Mouse (Mus musculus) kidney, postnatal 25 days (tissue): ENCODE measurements around the gene Gls2.
"Not testable (repeated sequence)": the region's sequence is repeated elsewhere in the genome, so short reads cannot be mapped to it uniquely, and the experiment has no call there.

ENCODE experiments used
- DNase-seq, 2 experiments: peaks; one replicate each; pipeline ENCODE4 v3.0.0; 2021; ENCODE audit warnings: mixed read lengths in 2 of 2

Gls2 gene

DNA sequence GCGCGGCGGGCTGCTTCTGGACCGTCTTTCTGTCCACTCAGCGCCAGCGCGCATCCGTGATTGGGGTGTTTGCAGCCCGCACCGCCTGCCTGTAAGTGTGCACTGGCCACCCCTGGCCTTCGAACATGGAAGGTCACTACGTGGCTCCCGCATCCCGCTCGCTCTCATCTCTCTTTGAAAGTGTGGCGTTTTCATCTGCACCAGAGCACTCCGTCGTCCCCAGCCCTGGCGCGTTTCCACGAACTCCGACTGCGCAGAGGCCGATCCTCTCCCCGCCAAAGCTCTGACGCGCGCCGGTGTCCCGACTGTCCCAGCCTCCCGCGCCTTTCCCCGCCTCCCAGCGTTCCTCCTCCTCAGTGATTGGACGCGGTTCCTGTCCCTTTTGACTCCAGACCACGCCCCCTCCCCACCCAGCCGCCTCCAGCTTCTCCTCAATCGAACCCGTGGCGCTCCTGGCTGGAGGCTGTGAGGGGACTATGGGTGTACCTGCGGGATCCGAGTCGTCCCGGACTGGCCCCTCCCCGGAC lies at the start of gene Gls2:
Gene Gls2 (plus strand): TSS at position 434 of the 527 bp plus-strand sequence.
- peak; percentile 98 for DNase-seq

DNA sequence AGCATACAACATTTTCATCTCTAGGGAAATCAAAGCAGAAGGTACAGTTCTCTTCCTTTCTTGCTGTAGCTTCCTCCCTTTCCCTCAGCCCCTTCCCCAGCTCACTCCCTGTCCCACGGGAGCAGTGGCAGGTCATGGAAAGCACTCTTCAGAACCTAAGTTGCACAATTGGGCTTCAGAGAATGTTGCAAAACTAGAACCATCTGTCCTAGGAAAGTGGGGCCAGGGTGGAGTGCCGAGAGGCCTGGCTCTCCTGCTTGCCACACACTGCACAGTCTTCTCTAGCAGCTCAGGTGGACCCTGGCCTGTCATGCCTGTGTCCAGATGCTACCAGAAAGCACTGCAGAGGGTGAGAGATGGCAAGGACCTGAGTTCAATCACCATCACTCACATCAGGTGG lies 49.3 kb upstream of the Gls2 start:
- no peak for DNase-seq

GRCm38 (mm10) chr10:128148789-128149365 lies 45.4 kb upstream of the Gls2 start:
- no peak for DNase-seq

DNA sequence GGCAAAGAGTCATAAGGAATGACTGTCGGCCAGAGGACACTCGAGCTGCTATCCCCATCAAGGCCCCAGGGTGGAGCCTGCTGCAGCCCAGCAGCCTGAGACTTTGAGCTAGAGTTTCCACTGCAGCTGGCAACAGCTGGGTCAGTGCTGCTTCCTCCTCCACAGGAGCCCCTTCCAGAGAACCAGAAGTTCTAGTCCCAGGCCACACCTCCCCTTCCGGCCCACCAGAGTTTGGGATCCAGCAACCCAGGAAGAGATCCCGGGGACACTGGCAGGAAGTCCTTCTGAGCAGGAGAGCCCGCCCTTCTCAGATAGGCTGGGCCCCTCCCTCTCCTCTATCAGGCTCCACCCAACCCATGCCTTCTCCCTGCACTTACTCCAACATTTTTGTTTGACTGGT lies 44.7 kb upstream of the Gls2 start:
- peak; percentile 83 to 94 for DNase-seq

- DNase-seq, result peak; percentile 83 to 84
Observed at GRCm38 (mm10) chr10:128150941-128151340, 43.3 kb upstream of the Gls2 start.

GRCm38 (mm10) chr10:128153978-128154377 lies 40.3 kb upstream of the Gls2 start:
- DNase-seq, result no peak

DNA sequence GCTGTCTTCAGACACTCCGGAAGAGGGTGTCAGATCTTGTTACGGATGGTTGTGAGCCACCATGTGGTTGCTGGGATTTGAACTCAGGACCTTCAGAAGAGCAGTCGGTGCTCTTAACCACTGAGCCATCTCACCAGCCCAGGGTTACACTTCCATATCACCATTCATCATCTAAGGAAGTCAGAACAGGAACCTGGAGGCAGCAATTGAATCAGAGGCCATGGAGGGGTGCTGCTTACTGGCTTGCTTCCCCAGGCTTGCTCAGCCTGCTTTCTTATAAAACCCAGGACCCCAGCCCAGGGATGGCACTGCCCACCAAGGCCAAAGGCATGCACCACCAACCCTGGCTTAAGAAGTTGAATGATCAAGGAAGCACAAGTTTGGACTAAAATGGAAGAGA lies 28.5 kb upstream of the Gls2 start:
- DNase-seq, result not testable (repeated sequence)

- no peak for DNase-seq
Observed at GRCm38 (mm10) chr10:128167091-128167490, 27.2 kb upstream of the Gls2 start.

DNA sequence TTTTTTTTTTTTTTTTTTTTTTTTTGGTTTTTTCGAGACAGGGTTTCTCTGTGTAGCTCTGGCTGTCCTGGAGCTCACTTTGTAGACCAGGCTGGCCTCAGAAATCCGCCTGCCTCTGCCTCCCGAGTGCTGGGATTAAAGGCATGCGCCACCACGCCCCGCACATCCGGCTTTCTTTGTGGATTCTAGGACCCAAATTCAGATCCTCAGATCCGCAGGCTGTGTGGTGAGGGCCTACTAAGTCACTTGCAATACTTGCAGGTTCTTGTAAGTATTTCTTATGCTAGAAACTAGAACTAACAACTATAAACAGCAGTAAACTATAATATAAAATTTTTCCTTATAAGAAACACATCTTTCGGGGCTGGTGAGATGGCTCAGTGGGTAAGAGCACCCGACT lies 22.9 kb upstream of the Gls2 start:
- not testable (repeated sequence) for DNase-seq

DNA sequence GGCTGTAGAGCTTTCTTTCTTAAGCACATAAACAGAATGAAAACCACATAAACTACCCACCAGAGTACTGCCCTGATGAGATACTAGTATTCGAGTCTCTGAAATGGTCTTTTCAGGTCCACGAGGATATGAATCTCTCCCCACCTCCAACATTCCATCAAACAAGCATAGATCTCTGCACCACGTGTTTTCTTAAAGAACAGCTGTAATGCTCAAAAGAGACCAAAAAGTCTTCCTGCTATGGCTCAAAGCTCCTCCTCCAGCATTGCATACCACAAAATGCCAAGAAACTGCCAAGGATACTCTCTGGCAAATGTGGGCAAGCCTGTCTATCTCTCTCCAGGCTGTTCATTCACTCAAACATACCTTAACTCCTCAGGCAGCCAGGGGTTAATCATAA lies 19.0 kb upstream of the Gls2 start:
- no peak for DNase-seq

GRCm38 (mm10) chr10:128175996-128176755 lies 18.1 kb upstream of the Gls2 start:
- peak; percentile 79 to 87 for DNase-seq

- DNase-seq, result no peak
Observed at GRCm38 (mm10) chr10:128177316-128177715, 16.9 kb upstream of the Gls2 start.

GRCm38 (mm10) chr10:128179989-128180388 lies 14.3 kb upstream of the Gls2 start, which contains the start of gene Rbms2:
Gene Rbms2 (minus strand): TSS chr10:128180297.
- DNase-seq, result peak; percentile 52 to 70

GRCm38 (mm10) chr10:128184296-128184695 lies 10.0 kb upstream of the Gls2 start:
- no peak for DNase-seq

- DNase-seq, result peak in 1 of 2 experiments; percentile 14
Observed at GRCm38 (mm10) chr10:128185277-128185940, 8.8 kb upstream of the Gls2 start.

- peak; percentile 86 to 92 for DNase-seq
Observed at GRCm38 (mm10) chr10:128185959-128186358, 8.3 kb upstream of the Gls2 start.

GRCm38 (mm10) chr10:128187181-128187605 lies 7.1 kb upstream of the Gls2 start:
- no peak for DNase-seq

DNA sequence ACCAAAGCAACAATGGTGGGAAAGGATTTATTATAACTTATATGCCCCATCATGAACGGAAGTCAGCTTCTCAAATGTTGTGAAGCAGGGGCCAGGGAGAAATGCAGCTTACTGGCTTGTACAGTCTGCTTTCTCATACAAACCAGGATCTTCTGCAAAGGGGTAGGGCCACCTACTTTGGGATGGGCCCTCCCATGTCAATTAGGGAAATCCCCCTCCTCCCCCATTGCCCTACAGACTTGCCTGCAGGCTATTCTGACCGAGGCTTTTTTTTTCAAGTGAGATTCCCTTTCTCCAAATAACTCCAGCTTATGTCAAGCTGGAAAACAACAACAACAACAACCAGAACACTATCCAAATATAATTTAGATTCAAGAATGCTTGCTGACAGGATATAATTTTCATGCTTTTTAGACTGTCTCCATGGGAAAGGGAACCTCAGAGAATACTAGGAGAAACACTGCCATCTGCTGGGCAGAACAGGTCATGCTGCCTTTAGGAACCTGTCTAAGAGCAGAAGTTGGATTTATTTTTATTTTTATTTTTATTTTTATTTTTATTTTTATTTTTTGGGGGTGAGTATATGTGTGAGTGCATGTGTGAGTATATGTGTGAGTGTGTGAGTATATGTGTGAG lies 5.9 kb upstream of the Gls2 start:
- peak; percentile 74 to 93 for DNase-seq

DNA sequence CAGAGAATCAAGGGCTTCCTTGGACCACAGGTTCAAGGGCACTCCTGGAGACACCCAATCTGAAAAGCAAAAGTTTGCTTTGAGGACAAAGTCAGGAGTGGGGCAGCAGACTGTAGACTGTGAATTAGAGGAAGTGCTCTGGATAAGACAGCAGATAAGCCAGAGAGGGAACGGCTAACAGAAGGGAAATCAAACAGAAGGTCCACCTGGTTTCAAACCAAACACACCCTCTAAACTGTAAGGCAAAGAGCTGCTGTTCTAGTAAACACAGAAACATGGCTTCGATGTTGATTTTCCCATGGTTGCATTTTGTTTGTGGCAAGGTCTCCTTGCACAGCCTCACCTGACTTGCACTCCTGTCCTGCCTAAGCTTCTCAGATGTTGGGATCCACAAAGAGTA lies 2.8 kb upstream of the Gls2 start:
- no peak for DNase-seq

DNA sequence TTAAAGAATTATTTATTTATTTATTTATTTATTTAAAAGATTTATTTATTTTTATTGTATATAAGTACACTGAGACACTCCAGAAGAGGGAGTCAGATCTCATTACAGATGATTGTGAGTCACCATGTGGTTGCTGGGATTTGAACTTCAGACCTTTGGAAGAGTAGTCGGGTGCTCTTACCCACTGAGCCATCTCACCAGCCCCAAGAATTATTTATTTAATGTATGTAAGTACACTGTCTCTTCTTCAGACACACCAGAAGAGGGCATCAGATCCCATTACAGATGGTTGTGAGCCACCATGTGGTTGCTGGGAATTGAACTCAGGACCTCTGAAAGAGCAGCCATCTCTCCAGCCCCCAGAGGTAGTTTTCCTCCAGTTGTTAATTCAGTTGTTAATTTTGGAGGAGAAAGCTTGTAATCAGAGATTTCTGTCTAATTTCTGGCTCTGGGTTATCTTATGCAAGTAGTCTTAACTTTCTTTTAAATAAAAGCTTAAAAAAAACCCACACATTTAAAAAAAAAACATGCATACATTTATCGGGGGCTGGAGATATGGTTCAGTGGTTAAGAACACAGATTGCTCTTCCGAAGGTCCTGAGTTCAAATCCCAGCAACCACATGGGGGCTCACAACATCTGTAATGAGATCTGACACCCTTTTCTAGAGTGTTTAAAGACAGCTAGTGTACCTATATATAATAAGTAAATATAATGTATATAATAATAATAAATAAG lies 2.1 kb upstream of the Gls2 start:
- not testable (repeated sequence) for DNase-seq

DNA sequence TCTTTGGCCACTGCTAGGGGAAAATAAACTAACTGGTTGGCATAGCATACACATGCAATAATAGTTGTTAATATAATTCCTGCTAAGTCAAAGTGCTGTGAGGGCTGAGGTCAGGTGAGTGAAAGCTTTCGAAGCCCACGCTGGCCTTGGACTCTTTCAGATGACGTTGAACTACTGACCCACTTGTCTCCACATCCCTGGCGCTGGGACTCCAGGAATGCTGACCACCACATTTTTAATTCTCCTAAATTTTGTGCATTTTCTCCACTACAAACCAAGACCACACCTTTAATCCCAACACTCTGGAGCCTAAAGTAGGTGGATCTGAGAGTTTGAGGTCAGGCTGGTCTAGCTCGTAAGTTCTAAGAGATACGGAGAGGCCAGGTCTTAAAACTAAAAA lies 1.1 kb upstream of the Gls2 start:
- no peak for DNase-seq
